Mouse (Mus musculus) adrenal gland, adult 18-20 months (tissue): ENCODE measurements around the gene Slc8a2. TPM values are rescaled to one million over a fixed set of nuclear protein-coding genes. Genes with fewer than 3 reads are reported as not detected.

Source experiments
- DNase-seq, 2 experiments: peaks; one replicate each; pipeline ENCODE4 v3.0.0; 2021 to 2022; ENCODE audit warnings: low spot score in 2 of 2
- total RNA-seq, 2 experiments: library from RNA; stranded (reverse); gene quantifications; 1 replicate in 1 of 2; 2 replicates in 1 of 2; pipeline ENCODE4 v1.2.3; 2021

Gene Slc8a2
- total RNA-seq, 2 experiments from 2014 or later, result 2.0 to 2.5 TPM

GRCm38 (mm10) chr7:16120262-16120600 lies 9.4 kb upstream of the Slc8a2 start:
- DNase-seq, result no peak

- DNase-seq, result no peak
Measured at GRCm38 (mm10) chr7:16125829-16126228, 3.8 kb upstream of the Slc8a2 start.

GRCm38 (mm10) chr7:16128344-16128743 lies 1.3 kb upstream of the Slc8a2 start:
- no peak for DNase-seq

- DNase-seq, result no peak
Measured at GRCm38 (mm10) chr7:16128899-16129298, 727 bp upstream of the Slc8a2 start.

GRCm38 (mm10) chr7:16129846-16130691 lies 443 bp downstream of the Slc8a2 start:
- no peak for DNase-seq

- no peak for DNase-seq
Measured at GRCm38 (mm10) chr7:16130956-16131634, 1.5 kb downstream of the Slc8a2 start.

GRCm38 (mm10) chr7:16132161-16132581 lies 2.5 kb downstream of the Slc8a2 start:
- no peak for DNase-seq

GRCm38 (mm10) chr7:16132926-16133325 lies 3.3 kb downstream of the Slc8a2 start:
- DNase-seq, result no peak

- DNase-seq, result no peak
Measured at GRCm38 (mm10) chr7:16133691-16134090, 4.1 kb downstream of the Slc8a2 start.

GRCm38 (mm10) chr7:16134951-16135392 lies 5.3 kb downstream of the Slc8a2 start:
- DNase-seq, result no peak

- no peak for DNase-seq
Measured at GRCm38 (mm10) chr7:16146489-16147410, 17.1 kb downstream of the Slc8a2 start.

- DNase-seq, result peak; percentile 62 to 70
Measured at GRCm38 (mm10) chr7:16147643-16148042, 18.0 kb downstream of the Slc8a2 start.

- DNase-seq, result no peak
Measured at GRCm38 (mm10) chr7:16149241-16149640, 19.6 kb downstream of the Slc8a2 start.

GRCm38 (mm10) chr7:16150191-16151145 lies 20.8 kb downstream of the Slc8a2 start:
- DNase-seq, result no peak

GRCm38 (mm10) chr7:16153522-16153921 lies 23.9 kb downstream of the Slc8a2 start:
- peak; percentile 32 to 50 for DNase-seq

- DNase-seq, result no peak
Measured at GRCm38 (mm10) chr7:16155132-16155872, 25.7 kb downstream of the Slc8a2 start.

- no peak for DNase-seq
Measured at GRCm38 (mm10) chr7:16156105-16156714, 26.6 kb downstream of the Slc8a2 start.

GRCm38 (mm10) chr7:16158735-16159134 lies 29.1 kb downstream of the Slc8a2 start:
- no peak for DNase-seq

- no peak for DNase-seq
Measured at GRCm38 (mm10) chr7:16160702-16161101, 31.1 kb downstream of the Slc8a2 start.
